Mouse (Mus musculus): Measurements from ENCODE around the gene Ntf5. TPM values are rescaled to one million over a fixed set of nuclear protein-coding genes. Genes with fewer than 3 reads are reported as not detected.
"Not testable (repeated sequence)": the region's sequence is repeated elsewhere in the genome, so short reads cannot be mapped to it uniquely, and the experiment has no call there.

Ntf5 gene
- polyA plus RNA-seq, 2 experiments, result 0.19 to 0.20 TPM

DNA sequence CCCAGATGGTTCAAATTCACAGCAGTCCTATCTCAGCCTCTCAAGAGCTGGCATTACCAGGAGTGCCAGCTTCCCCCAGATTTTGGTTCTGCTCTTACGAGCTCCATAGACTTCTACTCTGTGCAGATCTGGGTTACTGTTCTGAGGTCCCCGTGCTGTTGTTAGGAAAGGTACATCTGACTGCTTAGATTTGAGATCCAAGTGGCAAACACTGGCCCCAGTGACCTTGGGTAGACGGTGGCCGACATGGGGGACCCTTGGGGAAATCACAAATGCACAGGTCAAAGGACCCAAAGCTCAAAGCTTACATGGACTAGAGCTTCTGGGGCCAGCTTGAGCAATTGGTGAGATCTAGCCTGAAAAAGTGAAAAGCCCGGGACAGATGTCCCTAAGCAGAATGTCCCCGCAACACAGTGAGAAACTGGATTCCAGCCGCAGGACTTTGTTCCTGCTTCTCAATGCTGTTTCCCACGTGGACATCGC, 43.3 kb downstream of the Ntf5 start:
- Histone ChIP-seq H3K9ac (replicated peaks) (no peak overlapping the region), H3K9me3 (ENCODE audit: control insufficient read depth, low read length) (no peaks in the 10 kb centered on the region), H3K4me2 (ENCODE audit: low read depth) (peak overlapping the region; percentile 96), H3K4me1 (replicated peaks; ENCODE audit: control insufficient read depth in 2 of 2, insufficient read depth in 2 of 2, low read length in 1 of 2) (peaks cover 32% of the 10 kb centered on the region in 2 experiments), H3K27me3 (ENCODE audit: control insufficient read depth, insufficient read depth, low read length) (no peaks in the 10 kb centered on the region), H3K36me3 (replicated peaks; ENCODE audit: control insufficient read depth, insufficient read depth, low read depth) (peaks cover 20% of the 10 kb centered on the region), H3K4me3 (ENCODE audit: insufficient read depth in 1 of 2, low read depth in 2 of 2, low read length in 2 of 2) (peak overlapping the region; percentile 22 to 100; a peak in 3 of 4 replicates), H3K27ac (peak overlapping the region; percentile 65)
- 55% methylated on average over 9 of the region's 9 CpGs for WGBS (ENCODE audit: insufficient replicate concordance)
- no peak for DNase-seq (ENCODE audit: low read depth in 3 of 3, low spot score in 3 of 3)
- no peak for TF ChIP-seq CTCF (IDR thresholded peaks at IDR 0.05; ENCODE audit: low read depth)
- TF ChIP-seq EP300 (IDR thresholded peaks at IDR 0.05; ENCODE audit: low read depth), result no peak
- ATAC-seq (ENCODE audit: insufficient read depth), result no peak

DNA sequence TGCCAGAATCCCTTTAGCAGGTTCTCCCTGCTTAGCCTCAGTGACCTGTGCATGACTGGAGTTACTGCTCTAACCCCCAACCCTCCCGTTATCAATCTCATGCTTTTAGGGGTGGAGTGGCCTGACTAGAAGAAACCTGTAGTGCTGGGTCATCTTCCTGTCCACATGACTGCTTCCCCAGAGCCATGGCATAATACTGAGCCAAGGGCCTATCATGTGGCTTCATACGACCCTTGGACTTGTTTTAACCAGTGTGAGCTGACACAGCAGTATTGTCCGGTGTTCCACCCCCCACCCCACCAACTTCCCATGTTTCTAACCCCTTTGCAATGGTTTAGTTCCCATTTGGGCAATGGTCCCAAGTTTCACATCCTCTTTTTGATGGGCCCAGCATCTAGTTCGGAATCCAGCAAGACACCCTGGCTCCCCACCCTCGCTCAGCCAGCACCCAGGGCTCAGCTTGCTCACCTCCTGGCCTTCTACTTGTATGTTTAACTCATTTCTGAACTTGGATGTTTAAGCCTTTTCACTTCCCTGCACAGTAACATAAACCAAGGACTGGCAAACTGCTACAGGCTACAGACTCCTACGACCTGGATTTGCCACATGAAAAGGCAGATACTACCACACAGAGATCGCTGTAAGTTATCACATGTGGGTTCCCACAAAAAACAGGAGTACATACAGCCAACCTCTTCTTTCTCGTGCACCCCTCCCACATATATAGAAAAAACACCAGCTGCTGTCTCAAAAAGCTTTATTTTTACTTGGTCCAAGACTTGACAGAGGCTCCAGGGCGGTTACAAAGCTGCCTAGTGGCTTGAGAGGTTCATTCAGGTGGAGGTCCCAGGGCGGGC, 43.9 kb downstream of the Ntf5 start:
- H3K36me3 ChIP-seq (replicated peaks; ENCODE audit: control insufficient read depth, insufficient read depth, low read depth), result peaks cover 25% of the 10 kb centered on the region
- no peaks in the 10 kb centered on the region for H3K27me3 ChIP-seq (ENCODE audit: control insufficient read depth, insufficient read depth, low read length)
- TF ChIP-seq EP300 (IDR thresholded peaks at IDR 0.05; ENCODE audit: low read depth), result 0 out of 2 replicates have a peak, but pooled peaks have one; percentile 2
- TF ChIP-seq CTCF (IDR thresholded peaks at IDR 0.05; ENCODE audit: low read depth), result no peak
- no peaks in the 10 kb centered on the region for H3K9me3 ChIP-seq (ENCODE audit: control insufficient read depth, low read length)
- ATAC-seq (ENCODE audit: insufficient read depth) (peak; percentile 3; the same call in 1 of the 2 replicates), DNase-seq (ENCODE audit: low read depth in 3 of 3, low spot score in 3 of 3) (peak; percentile 52 to 64 (median 60))
- H3K4me2 ChIP-seq (ENCODE audit: low read depth), result peak overlapping the region; percentile 96
- H3K9ac ChIP-seq (replicated peaks), result peak overlapping the region; percentile 98
- peak overlapping the region; percentile 91 for H3K27ac ChIP-seq
- 40% methylated on average over 9 of the region's 10 CpGs for WGBS (ENCODE audit: insufficient replicate concordance)
- peak overlapping the region; percentile 96 to 100 for H3K4me3 ChIP-seq (ENCODE audit: insufficient read depth in 1 of 2, low read depth in 2 of 2, low read length in 2 of 2)
- H3K4me1 ChIP-seq (replicated peaks; ENCODE audit: control insufficient read depth in 2 of 2, insufficient read depth in 2 of 2, low read length in 1 of 2), result peaks cover 33 to 38% of the 10 kb centered on the region in 2 experiments

DNA sequence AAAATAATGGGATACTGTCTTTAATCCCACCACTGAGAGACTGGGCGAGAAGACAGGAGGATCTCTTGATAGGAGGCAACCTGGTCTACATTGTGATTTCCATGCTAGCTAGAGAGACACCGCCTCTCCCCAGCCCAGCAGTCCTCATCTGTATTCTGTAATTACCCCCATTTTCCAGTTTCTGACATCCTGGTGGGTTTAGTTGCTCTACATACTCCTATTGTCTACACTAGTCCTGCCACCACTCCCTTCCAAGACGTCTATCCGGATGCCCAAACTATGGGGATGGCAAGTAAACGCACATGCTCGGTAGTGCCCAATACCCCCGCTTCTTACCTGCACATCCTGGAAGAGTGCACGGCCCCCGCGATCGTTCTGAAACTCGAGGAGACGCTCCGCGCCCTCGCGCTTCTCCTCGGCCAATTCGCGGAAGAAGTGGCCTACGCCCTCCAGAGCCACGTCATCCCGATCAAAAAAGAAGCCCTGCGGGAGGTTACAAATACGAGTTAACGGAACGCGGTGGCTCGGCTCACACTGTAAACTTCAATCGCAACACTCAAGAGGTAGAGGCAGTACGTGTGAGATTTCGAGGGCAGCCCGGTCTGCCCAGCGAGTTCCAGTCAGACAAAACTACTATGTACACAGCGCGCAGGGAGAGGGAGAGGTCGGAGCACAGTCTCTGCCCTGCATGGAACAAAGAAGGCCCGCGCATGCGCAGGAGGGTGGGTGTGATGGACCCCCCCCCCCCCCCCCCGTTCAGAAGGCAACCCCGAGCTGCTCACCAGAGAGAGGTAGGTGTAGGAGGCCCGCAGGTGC, 45.5 kb downstream of the Ntf5 start:
- Histone ChIP-seq H3K9ac (replicated peaks) (peak overlapping the region; percentile 98), H3K9me3 (ENCODE audit: control insufficient read depth, low read length) (no peaks in the 10 kb centered on the region), H3K36me3 (replicated peaks; ENCODE audit: control insufficient read depth, insufficient read depth, low read depth) (peaks cover 31% of the 10 kb centered on the region), H3K27me3 (ENCODE audit: control insufficient read depth, insufficient read depth, low read length) (no peaks in the 10 kb centered on the region), H3K27ac (peak overlapping the region; percentile 91), H3K4me2 (ENCODE audit: low read depth) (peak overlapping the region; percentile 96), H3K4me1 (replicated peaks; ENCODE audit: control insufficient read depth in 2 of 2, insufficient read depth in 2 of 2, low read length in 1 of 2) (peaks cover 33 to 38% of the 10 kb centered on the region in 2 experiments), H3K4me3 (ENCODE audit: insufficient read depth in 1 of 2, low read depth in 2 of 2, low read length in 2 of 2) (peak overlapping the region; percentile 96 to 100)
- DNase-seq (ENCODE audit: low read depth in 3 of 3, low spot score in 3 of 3) (peak in 1 of 3 experiments; percentile 54), ATAC-seq (ENCODE audit: insufficient read depth) (peak; percentile 49)
- 1% methylated on average over 43 of the region's 43 CpGs for WGBS (ENCODE audit: insufficient replicate concordance)
- no peak for TF ChIP-seq CTCF (IDR thresholded peaks at IDR 0.05; ENCODE audit: low read depth)
- TF ChIP-seq EP300 (IDR thresholded peaks at IDR 0.05; ENCODE audit: low read depth), result no peak

DNA sequence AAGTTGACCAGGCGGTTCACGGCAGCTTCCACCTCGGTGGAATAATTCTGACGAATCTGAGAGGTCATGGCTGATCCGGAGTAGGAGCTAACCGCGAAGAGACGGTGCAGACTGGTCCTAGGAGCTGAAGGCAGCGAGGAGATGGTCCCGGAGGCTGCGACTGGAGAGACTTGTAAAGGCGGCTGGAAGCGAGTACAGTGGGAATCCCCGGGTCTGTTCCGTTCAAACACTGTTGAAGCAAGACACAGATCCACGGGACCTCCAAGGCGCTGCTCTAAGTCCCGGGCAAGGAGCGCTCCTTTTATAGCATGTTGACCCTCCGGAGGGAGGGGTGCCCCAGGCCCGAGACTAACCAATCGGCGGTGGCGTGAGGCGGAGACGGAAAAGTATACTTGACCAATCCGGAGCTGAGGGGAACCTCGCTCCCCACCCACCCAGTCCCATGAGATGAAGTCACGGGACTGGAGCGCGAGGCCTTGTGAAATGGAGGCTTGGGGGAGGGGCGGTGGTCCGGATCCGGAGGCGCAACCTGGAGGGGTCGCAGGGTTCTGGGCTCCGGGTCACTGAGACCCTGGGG, 46.2 kb downstream of the Ntf5 start, which contains the start of gene Ftl1:
Gene Ftl1, minus strand, starts transcription at position 321 of the 577 bp plus-strand sequence.
- DNase-seq (ENCODE audit: low read depth in 3 of 3, low spot score in 3 of 3) (peak; percentile 97 to 98 (median 98)), ATAC-seq (ENCODE audit: insufficient read depth) (peak; percentile 86)
- not testable (repeated sequence) for H3K27me3 ChIP-seq (ENCODE audit: control insufficient read depth, insufficient read depth, low read length); H3K9me3 ChIP-seq (ENCODE audit: control insufficient read depth, low read length)
- H3K36me3 ChIP-seq (replicated peaks; ENCODE audit: control insufficient read depth, insufficient read depth, low read depth), result peaks cover 35% of the 10 kb centered on the region
- peak within 1 kb of the TSS; percentile 98 for H3K27ac ChIP-seq
- under 1% methylated on average over 28 of the region's 37 CpGs for WGBS (ENCODE audit: insufficient replicate concordance)
- H3K4me3 ChIP-seq (ENCODE audit: insufficient read depth in 1 of 2, low read depth in 2 of 2, low read length in 2 of 2), result peak within 1 kb of the TSS; percentile 96 to 100
- peak within 1 kb of the TSS; percentile 98 for H3K9ac ChIP-seq (replicated peaks)
- H3K4me1 ChIP-seq (replicated peaks; ENCODE audit: control insufficient read depth in 2 of 2, insufficient read depth in 2 of 2, low read length in 1 of 2), result peaks cover 33 to 38% of the 10 kb centered on the region in 2 experiments
- peak within 1 kb of the TSS; percentile 97 for H3K4me2 ChIP-seq (ENCODE audit: low read depth)

All from liver, embryonic 14.5 days (tissue).